Mouse (Mus musculus) midbrain, embryonic 10.5 days (tissue): ENCODE results near the gene Crcp. TPM values are rescaled to one million over a fixed set of nuclear protein-coding genes. Genes with fewer than 3 reads are reported as not detected.
A peak's percentile ranks its signal among the peaks of the same experiment; 100 is the strongest.

Source experiments
- DNase-seq: peaks from one replicate; pipeline ENCODE4 v3.0.0-alpha.2; 2017; ENCODE audit warnings: low spot score
- H3K27ac ChIP-seq: fragments of 300-500 bp; sonication (generic); replicated peaks from 2 replicates; pipeline ENCODE4 v1.5.1; 2016; ENCODE audit warnings: mild to moderate bottlenecking
- H3K27me3 ChIP-seq: fragments of 300-500 bp; sonication (generic); 2 replicates; pipeline ENCODE4 v1.6.1; 2016; ENCODE audit warnings: low read depth, mild to moderate bottlenecking; ENCODE audit not compliant: poor library complexity, severe bottlenecking
- H3K36me3 ChIP-seq: fragments of 300-500 bp; sonication (generic); 2 replicates; pipeline ENCODE4 v1.6.1; 2016; ENCODE audit warnings: mild to moderate bottlenecking, moderate library complexity
- H3K4me1 ChIP-seq: fragments of 300-500 bp; sonication (generic); 2 replicates; pipeline ENCODE4 v1.6.1; 2016
- H3K4me3 ChIP-seq: fragments of 300-500 bp; sonication (generic); 2 replicates; pipeline ENCODE4 v1.5.1; 2016; ENCODE audit warnings: mild to moderate bottlenecking, moderate library complexity
- H3K9me3 ChIP-seq: fragments of 300-500 bp; sonication (generic); replicated peaks from 2 replicates; pipeline ENCODE4 v1.6.1; 2016; ENCODE audit warnings: mild to moderate bottlenecking
- WGBS: fragments of 180-500 bp; shearing (Covaris S2); methylation state at CpG from one replicate; pipeline ENCODE4 v1.1.7; 2016; 5-methylcytosine and 5-hydroxymethylcytosine counted together
- polyA plus RNA-seq: library from polyadenylated mRNA; unstranded; fragments of >200 nt; fragmentation: Nextera tagmentation; extraction: Ambion mirVana; gene quantifications from 2 replicates; pipeline ENCODE4 v1.2.1, GENCODE M21; 2016

The Crcp gene
- polyA plus RNA-seq, 1 experiment from 2014 or later, result 63.8 TPM

DNA sequence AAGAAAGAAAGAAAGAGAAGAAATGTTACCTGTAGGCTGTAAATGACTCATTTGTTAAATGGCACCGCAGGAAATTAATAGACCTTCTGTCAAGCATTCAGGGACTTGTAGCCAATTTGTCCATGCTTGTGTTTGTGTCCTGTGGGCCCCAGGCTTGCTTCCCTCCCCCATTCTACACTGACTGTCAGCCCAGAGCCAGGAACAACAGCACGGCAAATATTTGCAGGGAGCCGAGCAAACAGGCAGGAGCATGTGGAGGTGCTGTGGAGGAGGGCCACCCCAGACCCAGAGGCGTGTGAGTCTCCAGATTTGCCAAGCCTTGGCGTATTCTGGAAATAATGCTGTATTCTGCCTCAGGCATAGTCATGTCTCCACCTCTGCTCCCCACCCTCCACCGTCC, 45.4 kb downstream of the Crcp start:
- Histone ChIP-seq H3K9me3 (no peaks in the 10 kb centered on the region), H3K27ac (0 out of 2 replicates have a peak overlapping the region, but pooled peaks have one; percentile 3), H3K4me1 (peaks cover 9% of the 10 kb centered on the region), H3K27me3 (peaks cover 12% of the 10 kb centered on the region), H3K36me3 (no peaks in the 10 kb centered on the region), H3K4me3 (no peak overlapping the region)
- no peak for DNase-seq
- WGBS, result 80% methylated on average over 6 of the region's 6 CpGs

DNA sequence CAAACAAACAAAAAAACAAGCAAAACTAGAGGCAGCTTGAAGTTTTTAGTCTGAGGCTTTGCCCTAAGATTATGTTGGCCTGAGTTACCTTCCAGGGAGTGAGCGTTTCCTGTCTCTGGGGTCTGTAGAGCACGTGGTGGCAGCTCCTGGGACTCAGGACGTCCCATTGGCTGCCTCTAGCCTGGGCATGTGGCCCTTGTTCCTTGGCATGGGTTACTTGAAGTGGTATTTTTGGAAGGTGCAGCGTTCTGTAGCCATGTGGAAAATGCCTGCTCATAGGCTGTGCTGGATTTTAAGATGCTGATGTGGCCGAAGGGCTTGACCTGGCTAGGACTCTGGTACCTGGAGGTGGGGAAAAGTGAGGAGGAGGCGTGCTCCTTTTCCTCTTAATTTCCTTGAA, 47.3 kb downstream of the Crcp start:
- Histone ChIP-seq H3K27me3 (peaks cover 12% of the 10 kb centered on the region), H3K36me3 (peaks cover 7% of the 10 kb centered on the region), H3K27ac (no peak overlapping the region), H3K4me3 (no peak overlapping the region), H3K9me3 (peaks cover 4% of the 10 kb centered on the region; the same call in 1 of the 2 replicates), H3K4me1 (peaks cover 15% of the 10 kb centered on the region)
- 72% methylated on average over 6 of the region's 6 CpGs for WGBS
- DNase-seq, result no peak

DNA sequence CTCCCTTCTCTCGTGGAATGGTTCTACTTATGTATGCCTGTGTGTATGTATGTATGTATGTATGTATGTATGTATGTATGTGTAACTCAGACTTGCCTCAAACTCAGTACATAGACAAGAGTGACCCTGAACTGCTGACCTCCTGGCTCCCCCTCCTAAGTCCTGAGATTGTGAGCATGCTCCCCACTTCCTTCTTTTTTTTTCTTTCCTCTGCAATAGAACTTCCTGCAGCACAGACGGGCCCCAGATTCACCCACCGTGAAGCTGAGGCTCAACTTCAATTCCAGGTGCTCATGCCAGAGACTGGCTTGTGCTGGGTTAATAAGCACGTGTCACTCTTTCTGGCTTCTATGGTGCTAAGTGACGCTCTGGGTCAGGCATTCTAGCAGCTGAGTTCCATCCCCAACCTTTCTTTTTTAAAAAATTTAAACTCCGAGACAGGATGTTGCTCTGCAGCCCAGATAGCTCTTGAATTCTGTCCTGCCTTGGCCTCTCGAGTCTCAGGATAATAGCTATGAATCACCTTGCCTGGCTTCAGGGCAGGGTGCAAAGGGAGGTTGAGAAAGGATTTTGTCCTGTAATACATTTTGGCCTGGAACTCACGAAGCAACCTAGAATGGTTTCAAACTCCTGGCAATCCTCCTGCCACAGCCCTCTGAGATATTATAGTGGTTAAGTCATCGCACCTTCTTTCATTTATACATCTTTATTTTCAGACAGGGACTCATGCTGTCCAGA, 49.2 kb downstream of the Crcp start:
- Histone ChIP-seq H3K4me3 (no peak overlapping the region; the same call in 1 of the 2 replicates), H3K27ac (no peak overlapping the region; the same call in 1 of the 2 replicates), H3K36me3 (peaks cover 24% of the 10 kb centered on the region), H3K4me1 (peaks cover 15% of the 10 kb centered on the region), H3K9me3 (peaks cover 7% of the 10 kb centered on the region; the same call in 1 of the 2 replicates), H3K27me3 (peaks cover 12% of the 10 kb centered on the region)
- WGBS, result 77% methylated on average over 9 of the region's 9 CpGs
- no peak for DNase-seq

DNA sequence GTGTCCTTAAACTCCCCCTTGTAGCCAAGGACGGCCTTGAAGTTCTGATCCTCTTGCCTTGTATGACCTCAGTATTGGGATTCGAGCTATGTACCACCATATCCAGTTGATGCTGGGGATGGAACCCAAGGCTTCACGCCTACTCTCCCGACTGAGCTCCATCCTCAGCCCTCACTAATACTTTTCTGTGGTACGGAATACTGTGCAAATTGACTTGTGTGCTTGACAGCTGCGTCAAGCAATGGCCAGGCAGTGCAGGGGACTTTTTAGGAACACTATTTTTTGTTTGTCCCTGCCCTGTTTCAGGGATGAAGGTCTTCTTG, 49.7 kb downstream of the Crcp start:
- Histone ChIP-seq H3K27ac (peak overlapping the region; percentile 96), H3K4me3 (peak overlapping the region; percentile 85), H3K27me3 (peaks cover 12% of the 10 kb centered on the region), H3K9me3 (peaks cover 7% of the 10 kb centered on the region; the same call in 1 of the 2 replicates), H3K36me3 (peaks cover 29% of the 10 kb centered on the region), H3K4me1 (peaks cover 15% of the 10 kb centered on the region)
- 42% methylated on average over 6 of the region's 6 CpGs for WGBS
- DNase-seq, result no peak

DNA sequence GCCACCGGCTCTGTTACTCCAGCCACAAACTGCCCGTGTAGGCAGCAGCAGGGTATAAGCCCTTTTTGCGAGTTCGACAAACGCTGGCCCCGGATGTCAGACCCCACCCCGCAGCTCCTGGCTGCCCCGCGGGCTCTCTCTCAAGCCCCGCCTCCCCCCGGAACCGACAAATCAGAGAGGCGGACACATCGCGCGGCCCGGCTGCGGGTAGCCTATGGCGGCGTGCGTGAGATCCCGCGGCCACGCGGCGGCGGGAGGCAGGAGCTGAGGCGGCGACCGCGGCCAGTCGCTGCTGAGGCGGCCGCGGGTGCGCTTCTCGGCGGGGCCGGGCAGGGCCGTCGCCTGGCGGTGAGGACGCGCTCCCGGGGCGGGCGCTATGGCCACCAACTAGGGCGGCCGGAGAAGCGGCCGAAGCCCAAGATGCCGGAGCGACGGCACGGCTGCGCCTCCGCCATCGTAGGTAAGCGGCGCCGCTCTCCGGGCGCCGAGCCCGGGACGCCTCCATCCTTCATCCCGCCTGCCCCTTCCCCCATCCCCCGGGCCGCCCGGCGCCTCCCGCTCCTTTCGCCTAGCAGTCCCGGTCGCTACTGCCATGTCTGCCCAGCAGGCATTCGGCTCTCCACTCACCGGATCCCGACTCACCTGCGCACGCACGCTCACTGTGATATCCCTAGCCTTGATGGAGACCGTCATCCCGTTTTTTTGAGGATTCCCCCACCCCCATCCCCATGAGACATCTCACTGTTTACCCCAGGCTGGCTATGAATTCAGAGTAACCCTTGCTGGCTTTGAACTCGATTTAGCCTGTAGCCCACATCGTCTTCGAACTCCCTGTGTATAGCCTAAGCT, 50.3 kb downstream of the Crcp start:
- 2% methylated on average over 86 of the region's 86 CpGs for WGBS
- peak overlapping the region; percentile 85 for H3K4me3 ChIP-seq
- peak; percentile 97 for DNase-seq
- peaks cover 36% of the 10 kb centered on the region for H3K36me3 ChIP-seq
- H3K4me1 ChIP-seq, result peaks cover 15% of the 10 kb centered on the region
- peak overlapping the region; percentile 96 for H3K27ac ChIP-seq
- H3K9me3 ChIP-seq, result peaks cover 7% of the 10 kb centered on the region; the same call in 1 of the 2 replicates
- H3K27me3 ChIP-seq, result peaks cover 12% of the 10 kb centered on the region

DNA sequence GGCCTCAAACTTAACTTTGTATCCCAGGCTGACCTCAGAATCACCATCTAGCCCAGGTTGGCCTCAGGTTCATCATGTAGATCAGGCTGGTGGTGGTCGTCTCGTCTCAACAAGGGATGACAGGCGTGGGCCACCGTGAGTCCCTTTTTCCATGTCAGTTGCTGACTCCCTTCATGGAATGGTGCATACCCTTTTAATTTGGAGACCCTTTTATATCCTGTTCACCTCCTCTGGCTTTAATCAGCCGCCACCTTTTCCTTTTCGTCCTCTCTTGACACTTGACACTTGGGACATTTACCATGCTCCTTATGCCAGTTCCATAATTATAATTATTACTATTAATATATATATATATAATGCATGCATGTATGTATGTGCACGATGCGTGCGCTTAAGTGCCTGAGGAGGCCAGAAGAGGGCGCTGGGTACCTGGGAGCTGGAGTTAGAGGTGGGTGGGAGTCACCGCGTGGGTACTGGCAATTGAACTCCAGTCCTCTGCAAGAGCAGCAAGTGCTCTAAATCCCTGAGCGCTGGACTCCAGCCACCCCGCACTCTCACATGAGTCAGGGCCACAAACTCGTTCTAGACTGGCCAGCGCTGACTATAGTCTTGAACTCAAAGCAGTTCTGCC, 51.1 kb downstream of the Crcp start:
- peak overlapping the region; percentile 96 for H3K27ac ChIP-seq
- 76% methylated on average over 16 of the region's 16 CpGs for WGBS

DNA sequence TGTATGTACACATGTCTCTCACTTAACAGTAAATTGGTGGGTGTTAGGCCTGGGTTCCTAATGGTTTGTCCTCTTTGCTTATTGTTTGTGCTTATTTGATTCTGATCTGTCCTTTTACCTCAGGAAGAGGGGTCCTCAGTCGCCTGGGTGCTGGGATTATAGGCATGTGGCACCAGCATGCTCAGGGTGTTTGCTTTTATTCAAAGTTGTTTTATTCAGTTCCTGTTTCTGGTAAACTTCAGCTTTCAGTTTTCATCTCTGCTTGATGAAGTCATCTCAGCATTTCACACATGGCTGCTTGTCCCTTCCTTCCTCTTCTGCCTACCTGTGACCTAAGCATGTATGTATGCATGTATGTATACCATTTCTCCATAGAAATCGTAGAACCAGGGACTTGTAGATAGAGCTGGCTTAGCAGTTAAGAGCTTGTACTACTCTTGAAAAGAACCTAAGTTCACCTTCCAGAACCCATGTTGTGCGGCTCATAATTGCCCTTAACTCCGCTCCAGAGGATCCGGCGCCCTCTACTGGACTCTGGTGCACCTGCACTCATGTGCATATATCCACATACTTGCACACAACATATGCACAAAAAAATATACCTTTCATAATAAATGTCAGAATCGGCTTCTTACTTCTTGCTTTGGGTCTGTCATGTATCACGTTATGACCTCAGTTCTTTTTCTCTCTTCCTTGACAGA, 52.2 kb downstream of the Crcp start:
- WGBS, result 96% methylated on average over 8 of the region's 8 CpGs
- peaks cover 15% of the 10 kb centered on the region for H3K4me1 ChIP-seq
- no peak overlapping the region for H3K27ac ChIP-seq
- DNase-seq, result no peak
- H3K9me3 ChIP-seq, result peaks cover 13% of the 10 kb centered on the region; the same call in 1 of the 2 replicates
- H3K27me3 ChIP-seq, result peaks cover 12% of the 10 kb centered on the region
- peaks cover 55% of the 10 kb centered on the region for H3K36me3 ChIP-seq
- no peak overlapping the region for H3K4me3 ChIP-seq

More for the DNA sequence above, 51.1 kb downstream of the Crcp start:
- H3K4me1 ChIP-seq, result peaks cover 15% of the 10 kb centered on the region
- peak overlapping the region; percentile 85 for H3K4me3 ChIP-seq
- DNase-seq, result peak; percentile 27
- peaks cover 43% of the 10 kb centered on the region for H3K36me3 ChIP-seq
- peaks cover 12% of the 10 kb centered on the region for H3K27me3 ChIP-seq
- peaks cover 8% of the 10 kb centered on the region; the same call in 1 of the 2 replicates for H3K9me3 ChIP-seq

DNA sequence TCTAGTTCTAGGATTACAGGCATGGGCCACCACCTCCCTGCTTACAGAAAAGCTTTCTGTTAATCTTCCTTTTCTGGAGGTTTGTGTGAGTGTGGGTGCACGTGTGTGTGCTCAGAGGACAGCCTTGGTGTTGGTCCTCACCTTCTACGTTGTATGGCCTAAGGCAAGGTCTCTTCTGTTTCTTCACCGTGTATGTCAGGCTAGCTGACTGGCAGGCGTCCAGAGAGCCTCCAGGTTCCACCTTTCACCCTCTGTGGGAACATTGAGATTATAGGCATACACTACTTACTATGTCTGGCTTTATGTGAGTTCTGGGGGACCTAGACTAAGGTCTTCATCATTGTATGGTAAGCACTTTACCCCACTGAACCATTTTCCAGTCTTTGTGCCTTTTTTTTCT, 53.3 kb downstream of the Crcp start:
- no peak for DNase-seq
- H3K27me3 ChIP-seq, result peaks cover 10% of the 10 kb centered on the region
- peaks cover 15% of the 10 kb centered on the region for H3K4me1 ChIP-seq
- peaks cover 61% of the 10 kb centered on the region for H3K36me3 ChIP-seq
- peaks cover 13% of the 10 kb centered on the region; the same call in 1 of the 2 replicates for H3K9me3 ChIP-seq
- H3K4me3 ChIP-seq, result no peak overlapping the region
- no peak overlapping the region for H3K27ac ChIP-seq
- WGBS, result 88% methylated on average over 4 of the region's 4 CpGs

DNA sequence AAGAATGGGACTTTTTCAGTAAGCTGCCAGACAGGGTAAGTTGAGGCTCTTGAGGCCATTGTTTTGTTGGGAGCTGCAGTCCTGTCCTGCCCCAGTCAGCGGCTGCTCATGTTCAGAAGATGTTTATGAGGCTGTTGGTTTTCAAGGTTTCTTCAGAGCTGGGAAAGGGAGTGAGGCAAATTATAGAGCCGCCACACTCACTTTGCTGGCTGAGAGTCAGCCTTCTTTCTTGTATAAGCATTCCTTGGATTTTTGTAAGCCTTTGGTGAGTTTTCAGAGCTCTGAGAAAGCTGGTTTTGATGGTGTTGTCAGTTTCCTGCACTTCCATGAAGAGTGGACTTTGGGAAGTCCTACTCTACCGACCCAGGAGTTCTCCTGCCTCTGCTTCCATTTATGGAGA, 55.2 kb downstream of the Crcp start:
- peaks cover 63% of the 10 kb centered on the region for H3K36me3 ChIP-seq
- WGBS, result 93% methylated on average over 3 of the region's 3 CpGs
- H3K4me3 ChIP-seq, result no peak overlapping the region
- H3K9me3 ChIP-seq, result peaks cover 13% of the 10 kb centered on the region; the same call in 1 of the 2 replicates
- no peaks in the 10 kb centered on the region for H3K27me3 ChIP-seq
- no peak for DNase-seq
- peaks cover 8% of the 10 kb centered on the region for H3K4me1 ChIP-seq
- H3K27ac ChIP-seq, result no peak overlapping the region

DNA sequence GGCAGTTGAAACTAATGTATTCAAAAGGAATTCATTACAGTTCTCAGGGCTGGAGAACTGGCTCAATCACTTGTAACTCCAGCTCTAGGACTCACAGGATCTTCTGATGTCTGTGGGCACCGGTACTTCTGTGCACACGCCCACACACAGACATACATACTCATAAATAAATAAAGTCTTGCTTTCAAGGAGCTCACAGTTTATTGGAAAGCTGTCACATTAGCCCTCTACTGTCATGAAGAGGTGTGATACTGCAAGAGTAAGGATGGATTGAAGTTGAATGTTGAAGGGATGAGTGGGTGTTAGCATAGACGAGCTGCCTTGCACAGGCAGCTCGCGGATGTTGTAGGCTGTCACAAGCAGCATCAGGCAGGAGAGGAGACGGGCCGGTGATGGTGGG, 58.9 kb downstream of the Crcp start:
- no peak for DNase-seq
- Histone ChIP-seq H3K9me3 (0 out of 2 replicates have a peak, but pooled peaks cover 6% of the 10 kb centered on the region), H3K27ac (no peak overlapping the region), H3K27me3 (no peaks in the 10 kb centered on the region), H3K4me1 (no peaks in the 10 kb centered on the region), H3K4me3 (no peak overlapping the region), H3K36me3 (peaks cover 73% of the 10 kb centered on the region)
- WGBS, result 93% methylated on average over 7 of the region's 7 CpGs

DNA sequence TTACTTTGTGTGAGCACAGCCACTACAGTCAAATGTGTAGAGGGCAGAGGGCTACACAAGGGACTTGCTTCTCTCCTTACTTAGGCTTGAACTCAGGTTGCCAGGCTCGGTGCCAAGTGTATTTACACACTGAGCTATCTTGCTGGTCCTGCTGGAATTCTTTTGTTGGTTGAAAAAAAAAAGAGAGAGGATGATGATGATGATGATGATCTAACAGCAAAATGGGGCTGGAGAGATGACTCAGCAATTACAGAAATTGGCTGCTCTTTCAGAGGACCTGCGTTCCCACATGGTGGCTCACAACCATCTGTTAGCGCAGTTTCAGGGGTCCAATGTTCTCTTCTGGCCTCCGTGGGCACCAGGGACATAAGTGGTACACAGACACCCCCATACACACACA, 59.5 kb downstream of the Crcp start:
- no peaks in the 10 kb centered on the region for H3K27me3 ChIP-seq
- peaks cover 68% of the 10 kb centered on the region for H3K36me3 ChIP-seq

GRCm38 (mm10) chr5:130089177-130089576, 60.1 kb downstream of the Crcp start:
- H3K27ac ChIP-seq, result peak overlapping the region; percentile 52; the same call in 1 of the 2 replicates
- H3K4me3 ChIP-seq, result no peak overlapping the region
- DNase-seq, result no peak
- H3K27me3 ChIP-seq, result no peaks in the 10 kb centered on the region
- 0 out of 2 replicates have a peak, but pooled peaks cover 6% of the 10 kb centered on the region for H3K9me3 ChIP-seq
- peaks cover 68% of the 10 kb centered on the region for H3K36me3 ChIP-seq
- 87% methylated on average over 7 of the region's 7 CpGs for WGBS
- H3K4me1 ChIP-seq, result no peaks in the 10 kb centered on the region

More for the DNA sequence above, 59.5 kb downstream of the Crcp start:
- Histone ChIP-seq H3K4me3 (no peak overlapping the region), H3K4me1 (no peaks in the 10 kb centered on the region), H3K9me3 (0 out of 2 replicates have a peak, but pooled peaks cover 6% of the 10 kb centered on the region), H3K27ac (no peak overlapping the region)
- WGBS, result 95% methylated on average over 4 of the region's 4 CpGs
- DNase-seq, result no peak
